Mouse (Mus musculus) CD4-positive, CD25-positive, alpha-beta regulatory T cell, adult 4 months (primary cell): Measurements from ENCODE around the gene Ddx3x. TPM values are rescaled to one million over a fixed set of nuclear protein-coding genes. Genes with fewer than 3 reads are reported as not detected.
"Not testable (repeated sequence)": the region's sequence is repeated elsewhere in the genome, so short reads cannot be mapped to it uniquely, and the experiment has no call there.

Source experiments
- ATAC-seq: one replicate; pipeline ENCODE4 v1.8.0; 2017
- polyA plus RNA-seq, 2 experiments: library from polyadenylated mRNA; unstranded; fragments of 100-300 nt; shearing (Covaris generic); gene quantifications; one replicate each; pipeline ENCODE4 v1.2.1; 2017

Ddx3x gene
- polyA plus RNA-seq, 2 experiments from 2014 or later = 34.7 to 48.4 TPM

- ATAC-seq = peak; percentile 46
These were observed 739 bp downstream of the Ddx3x start for GRCm38 (mm10) chrX:13281329-13282088.

DNA sequence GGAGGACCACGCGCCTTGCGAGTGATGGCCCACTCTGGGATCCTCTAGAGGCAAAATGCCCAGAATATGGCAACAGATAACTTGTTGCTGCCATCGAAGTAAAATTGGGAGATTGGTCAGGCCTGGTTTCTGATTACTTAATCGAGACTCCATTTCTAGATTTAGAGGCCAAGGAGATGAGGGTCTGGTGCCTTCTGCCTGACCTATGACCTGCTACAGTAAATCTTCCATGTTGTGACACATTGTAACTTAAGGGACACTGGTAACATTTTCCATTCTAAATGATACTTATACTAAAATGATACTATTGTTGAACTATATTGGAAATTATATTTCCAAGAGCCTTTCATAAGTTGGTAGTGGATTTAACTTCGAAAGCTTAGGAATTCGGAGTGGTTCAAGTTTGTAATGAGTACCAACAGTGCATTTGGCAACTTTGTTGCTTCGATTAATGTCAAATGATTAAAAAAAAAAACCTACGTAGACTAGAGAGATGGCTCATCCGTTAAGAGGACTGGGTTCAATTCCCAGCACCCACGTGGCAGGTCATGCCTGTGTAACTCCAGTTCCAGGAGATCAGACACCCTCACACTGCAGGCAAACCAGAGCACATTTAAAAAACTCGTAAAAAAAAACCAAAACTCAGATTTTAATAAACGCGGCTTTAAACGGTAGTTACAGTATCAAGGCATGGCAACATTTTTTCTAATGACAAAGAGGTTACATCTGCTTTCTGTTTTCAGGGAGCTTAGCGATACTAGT lies 1.5 kb downstream of the Ddx3x start:
- peak; percentile 13 for ATAC-seq

- no peak for ATAC-seq
These were observed 5.0 kb downstream of the Ddx3x start for GRCm38 (mm10) chrX:13285772-13286171.

DNA sequence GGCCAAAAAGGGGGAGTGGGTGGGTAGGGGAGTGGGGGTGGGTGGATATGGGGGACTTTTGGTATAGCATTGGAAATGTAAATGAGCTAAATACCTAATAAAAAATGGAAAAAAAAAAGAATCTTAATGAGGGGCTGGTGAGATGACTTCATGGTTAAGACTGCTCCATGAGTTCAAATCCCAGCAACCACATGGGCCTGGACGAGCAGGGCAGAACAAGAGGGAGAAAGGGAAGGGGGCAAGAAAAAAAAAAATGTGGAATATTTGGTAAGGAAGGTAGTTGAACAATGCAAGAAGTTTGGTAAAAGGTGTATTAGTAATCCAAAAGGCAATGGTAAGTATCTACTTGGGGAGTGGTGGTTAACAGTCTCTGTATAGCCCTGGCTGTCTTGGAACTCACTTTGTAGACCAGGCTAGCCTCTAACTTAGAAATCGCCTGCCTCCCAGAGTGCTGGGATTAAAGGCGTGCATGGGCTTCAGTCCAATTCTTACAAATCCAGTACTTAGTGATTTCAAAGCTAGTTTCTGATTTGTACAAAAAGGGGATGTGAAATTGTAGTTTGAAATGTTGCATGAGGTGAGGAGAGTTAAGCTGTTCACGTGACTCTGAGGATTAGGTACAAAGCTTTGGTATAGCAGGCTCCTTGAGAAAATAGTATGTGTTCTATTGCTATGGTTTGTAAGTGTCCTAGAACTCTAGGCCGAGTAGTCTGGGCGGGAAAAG lies 13.9 kb downstream of the Ddx3x start:
- ATAC-seq = no peak

DNA sequence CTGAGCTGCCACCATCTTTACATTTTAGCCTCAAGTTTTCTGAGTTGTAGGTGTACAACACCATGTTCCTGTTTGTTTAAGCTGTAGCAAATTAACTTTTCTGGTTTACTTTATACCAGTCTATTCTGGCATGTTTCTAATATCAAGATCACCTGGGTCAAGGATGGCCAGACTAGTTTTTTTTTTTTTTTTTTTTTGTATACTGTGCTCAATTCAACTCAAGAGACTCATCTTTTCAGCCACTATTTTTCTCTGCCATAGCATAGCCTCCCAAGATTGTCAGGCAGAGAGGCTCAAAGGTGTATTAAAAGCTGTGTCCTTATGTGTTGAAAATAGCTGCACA lies 14.4 kb downstream of the Ddx3x start:
- ATAC-seq = no peak

DNA sequence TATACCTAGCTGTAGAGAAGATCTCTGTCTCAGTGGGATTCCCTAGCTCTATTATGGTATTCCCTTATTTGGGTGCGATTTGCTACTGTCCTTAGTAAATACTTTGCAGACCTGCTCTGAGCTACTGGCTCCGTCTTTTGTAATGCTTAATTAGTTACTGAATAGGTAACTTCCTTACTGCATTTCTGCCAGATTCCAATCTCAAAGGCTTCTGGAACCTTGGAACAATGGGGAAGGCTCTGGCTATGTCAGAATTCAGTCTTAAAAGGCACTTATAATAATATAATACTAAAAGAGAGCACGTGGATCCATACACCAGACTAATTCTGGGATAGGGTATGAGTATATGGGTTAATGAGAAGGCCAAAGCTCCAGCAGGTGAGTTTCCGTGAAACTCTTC lies 15.5 kb downstream of the Ddx3x start:
- not testable (repeated sequence) for ATAC-seq

DNA sequence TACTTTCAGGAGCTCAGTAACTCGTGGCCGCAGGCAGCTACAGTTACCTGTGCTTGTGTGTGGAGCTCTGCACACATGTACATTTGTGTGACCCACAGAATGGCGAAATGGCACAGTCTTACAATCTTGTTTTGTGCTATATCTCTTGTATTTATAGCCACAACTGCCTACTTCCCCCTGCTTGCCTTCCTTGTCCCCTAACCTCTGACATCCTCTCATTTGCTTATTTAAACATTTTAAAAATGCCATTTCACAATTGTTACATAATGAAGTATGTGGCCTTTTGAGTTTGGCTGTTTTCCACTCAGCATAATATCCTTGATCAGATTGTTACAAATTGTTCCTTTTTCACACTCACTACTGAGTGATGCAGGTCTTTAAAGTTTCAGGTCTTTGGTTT lies 25.4 kb downstream of the Ddx3x start:
- no peak for ATAC-seq

- ATAC-seq = no peak
These were observed 30.6 kb downstream of the Ddx3x start for GRCm38 (mm10) chrX:13311396-13311795.

DNA sequence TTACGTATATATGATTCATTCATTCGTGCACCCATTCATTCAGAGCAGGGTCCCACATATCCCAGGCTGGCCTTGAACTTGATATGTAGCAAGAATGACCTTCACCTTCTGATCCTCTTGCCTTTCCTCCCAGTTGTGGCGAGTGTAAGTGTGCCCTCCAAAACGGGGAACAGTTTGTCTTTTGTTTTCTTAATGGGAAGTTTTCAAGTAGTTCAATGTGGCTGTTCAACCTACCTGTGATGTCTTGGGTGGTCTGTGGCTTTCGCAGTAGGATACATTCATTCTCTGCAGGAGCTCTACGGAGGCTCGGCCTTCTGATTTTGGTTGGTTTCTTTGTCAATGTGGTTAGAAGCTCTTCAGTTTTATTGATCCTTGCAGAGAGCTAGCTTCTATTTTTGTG lies 48.8 kb downstream of the Ddx3x start:
- ATAC-seq = no peak

Other genes starting within 250 kb of the Ddx3x start
- gene Usp9x, start 209.5 kb upstream of the Ddx3x start, polyA plus RNA-seq = 10 to 100 TPM; 28.8 to 40.2 TPM
- under 1 TPM in 1 of 2 experiments, not detected in 1; 0.08 TPM for gene Nyx, start 185.1 kb downstream of the Ddx3x start, polyA plus RNA-seq